Mouse (Mus musculus): ENCODE data around the gene Large2. TPM values are rescaled to one million over a fixed set of nuclear protein-coding genes. Genes with fewer than 3 reads are reported as not detected.

Large2 gene
- total and polyA plus RNA-seq, 2 experiments from 2014 or later, result 1.4 to 1.6 TPM

DNA sequence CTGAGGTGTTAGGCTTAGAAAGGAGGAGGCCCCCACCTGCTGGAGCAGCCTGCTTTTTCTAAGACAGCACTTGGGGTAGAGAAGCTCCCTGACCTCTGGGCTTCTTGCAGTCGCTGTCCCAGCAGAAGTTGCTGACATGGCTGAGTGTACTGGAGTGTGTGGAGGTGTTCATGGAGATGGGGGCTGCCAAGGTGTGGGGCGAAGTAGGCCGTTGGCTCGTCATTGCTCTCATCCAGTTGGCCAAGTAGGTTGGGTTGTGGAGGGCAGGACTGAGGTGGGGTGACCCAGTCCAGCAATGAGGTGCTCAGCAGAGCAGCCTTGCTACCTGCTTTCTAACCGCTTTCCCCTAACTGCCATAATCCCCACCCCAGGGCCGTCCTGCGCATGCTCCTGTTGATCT is 2.7 kb upstream of the Large2 start:
- ATAC-seq (ENCODE audit: low FRiP score) (no peak), DNase-seq (ENCODE audit: low spot score) (no peak)
- H3K4me1 ChIP-seq (ENCODE audit: insufficient read depth, low read length), result peaks cover 14% of the 10 kb centered on the region; the same call in 1 of the 2 replicates
- peaks cover 35% of the 10 kb centered on the region for H3K36me3 ChIP-seq (ENCODE audit: insufficient read depth, low read length)
- H3K9me3 ChIP-seq (ENCODE audit: low read length), result no peaks in the 10 kb centered on the region
- no peak for TF ChIP-seq CTCF (IDR thresholded peaks at IDR 0.05)
- no peaks in the 10 kb centered on the region for H3K27me3 ChIP-seq (ENCODE audit: insufficient read depth, low read length)
- H3K4me3 ChIP-seq (ENCODE audit: low read depth, low read length), result no peak overlapping the region
- H3K27ac ChIP-seq (ENCODE audit: low read depth, low read length), result no peak overlapping the region
- H3K9ac ChIP-seq (replicated peaks; ENCODE audit: low read length, poor library complexity, severe bottlenecking), result no peak overlapping the region
- WGBS, result 93% methylated on average over 7 of the region's 7 CpGs
- H3K4me2 ChIP-seq (ENCODE audit: low read depth, low read length, poor library complexity, severe bottlenecking), result no peak overlapping the region

DNA sequence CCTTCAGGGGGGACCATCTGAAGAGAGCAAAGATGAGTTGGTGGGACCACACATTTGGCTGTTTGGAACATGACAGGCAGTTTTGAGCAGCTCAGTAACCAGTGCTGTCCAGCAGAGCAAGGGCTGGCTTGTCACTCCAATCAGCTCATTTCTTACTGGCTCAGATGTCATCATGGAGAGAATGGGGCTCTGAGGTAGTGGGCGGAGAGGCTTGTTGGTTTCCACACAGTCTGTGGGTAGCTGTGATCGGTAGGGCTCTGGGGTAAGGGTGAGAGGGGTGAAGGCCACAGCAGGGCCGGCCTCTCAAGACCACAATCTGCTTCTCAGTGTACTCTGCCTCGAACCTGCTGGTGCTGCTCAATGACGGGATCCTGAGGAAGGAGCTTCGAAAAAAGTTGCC is 1.6 kb upstream of the Large2 start:
- peaks cover 23% of the 10 kb centered on the region for H3K4me1 ChIP-seq (ENCODE audit: insufficient read depth, low read length)
- DNase-seq (ENCODE audit: low spot score), result no peak
- WGBS, result 87% methylated on average over 6 of the region's 6 CpGs
- no peaks in the 10 kb centered on the region for H3K9me3 ChIP-seq (ENCODE audit: low read length)
- no peak for ATAC-seq (ENCODE audit: low FRiP score)
- H3K36me3 ChIP-seq (ENCODE audit: insufficient read depth, low read length), result peaks cover 25% of the 10 kb centered on the region
- TF ChIP-seq CTCF (IDR thresholded peaks at IDR 0.05), result no peak
- H3K9ac ChIP-seq (replicated peaks; ENCODE audit: low read length, poor library complexity, severe bottlenecking), result no peak overlapping the region; the same call in 1 of the 2 replicates
- peak overlapping the region; percentile 60; the same call in 1 of the 2 replicates for H3K4me3 ChIP-seq (ENCODE audit: low read depth, low read length)
- H3K27ac ChIP-seq (ENCODE audit: low read depth, low read length), result no peak overlapping the region
- H3K27me3 ChIP-seq (ENCODE audit: insufficient read depth, low read length), result no peaks in the 10 kb centered on the region
- H3K4me2 ChIP-seq (ENCODE audit: low read depth, low read length, poor library complexity, severe bottlenecking), result peak overlapping the region; percentile 90

DNA sequence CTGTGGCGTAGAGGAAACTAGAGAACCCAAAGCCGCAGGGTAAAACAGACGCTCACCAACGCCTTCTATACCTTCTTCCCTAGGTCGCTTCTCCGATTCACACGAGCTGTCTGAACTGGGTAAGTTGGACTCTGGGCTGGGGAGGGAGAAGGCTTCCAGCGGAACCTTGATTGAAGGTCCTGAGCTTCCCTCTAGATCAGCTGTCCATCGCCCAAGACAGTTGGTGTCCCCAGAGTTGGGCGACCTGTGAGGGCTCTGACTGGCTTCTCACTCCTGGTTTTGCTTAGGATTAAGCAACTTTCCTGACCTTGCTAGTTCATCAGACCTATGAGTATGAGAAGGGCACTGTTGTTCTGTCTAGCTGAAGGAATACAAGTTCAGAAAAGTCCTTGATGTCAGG is 1.1 kb upstream of the Large2 start:
- Histone ChIP-seq H3K27ac (ENCODE audit: low read depth, low read length) (peak overlapping the region; percentile 74; the same call in 1 of the 2 replicates), H3K4me3 (ENCODE audit: low read depth, low read length) (peak overlapping the region; percentile 60), H3K36me3 (ENCODE audit: insufficient read depth, low read length) (peaks cover 21% of the 10 kb centered on the region), H3K27me3 (ENCODE audit: insufficient read depth, low read length) (no peaks in the 10 kb centered on the region), H3K4me2 (ENCODE audit: low read depth, low read length, poor library complexity, severe bottlenecking) (peak overlapping the region; percentile 90), H3K9ac (replicated peaks; ENCODE audit: low read length, poor library complexity, severe bottlenecking) (peak overlapping the region; percentile 60), H3K4me1 (ENCODE audit: insufficient read depth, low read length) (peaks cover 28% of the 10 kb centered on the region), H3K9me3 (ENCODE audit: low read length) (no peaks in the 10 kb centered on the region)
- 14% methylated on average over 10 of the region's 10 CpGs for WGBS
- no peak for TF ChIP-seq CTCF (IDR thresholded peaks at IDR 0.05)
- DNase-seq (ENCODE audit: low spot score), result no peak
- ATAC-seq (ENCODE audit: low FRiP score), result no peak

DNA sequence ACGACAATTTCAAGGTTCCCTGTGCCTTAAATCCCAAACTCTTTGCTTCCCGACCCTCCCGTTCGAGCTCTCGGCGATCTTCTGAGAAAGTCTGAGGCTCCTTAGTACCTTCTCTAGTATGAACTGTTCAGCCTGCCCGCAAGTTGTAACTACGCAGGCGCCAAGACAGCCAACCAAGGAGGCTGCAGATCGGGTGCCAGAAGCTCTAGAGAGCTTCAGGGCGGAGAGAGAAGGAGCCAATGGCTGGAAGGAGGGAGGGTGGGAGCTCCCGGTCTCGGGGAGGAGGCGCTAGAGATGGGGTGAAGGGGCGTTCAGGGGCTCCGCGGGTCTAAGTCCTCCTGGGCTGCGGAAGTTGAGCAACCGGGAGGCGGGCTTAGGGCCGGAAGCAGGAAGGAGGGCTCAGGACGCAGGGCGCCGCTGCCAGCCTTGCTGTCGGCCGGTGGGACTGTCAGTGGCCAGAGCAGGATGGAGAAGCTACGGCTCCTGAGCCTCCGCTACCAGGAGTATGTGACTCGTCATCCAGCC is 492 bp upstream of the Large2 start:
- Histone ChIP-seq H3K4me3 (ENCODE audit: low read depth, low read length) (peak overlapping the region; percentile 60), H3K9me3 (ENCODE audit: low read length) (no peaks in the 10 kb centered on the region), H3K36me3 (ENCODE audit: insufficient read depth, low read length) (peaks cover 21% of the 10 kb centered on the region), H3K27ac (ENCODE audit: low read depth, low read length) (peak overlapping the region; percentile 74), H3K4me1 (ENCODE audit: insufficient read depth, low read length) (peaks cover 28% of the 10 kb centered on the region), H3K27me3 (ENCODE audit: insufficient read depth, low read length) (peaks cover 1% of the 10 kb centered on the region; the same call in 1 of the 2 replicates), H3K9ac (replicated peaks; ENCODE audit: low read length, poor library complexity, severe bottlenecking) (peak overlapping the region; percentile 60), H3K4me2 (ENCODE audit: low read depth, low read length, poor library complexity, severe bottlenecking) (peak overlapping the region; percentile 90)
- peak; percentile 99 for DNase-seq (ENCODE audit: low spot score)
- WGBS, result 2% methylated on average over 29 of the region's 29 CpGs
- ATAC-seq (ENCODE audit: low FRiP score), result peak; percentile 94
- TF ChIP-seq CTCF (IDR thresholded peaks at IDR 0.05), result peak; percentile 31; the same call in 1 of the 2 replicates

DNA sequence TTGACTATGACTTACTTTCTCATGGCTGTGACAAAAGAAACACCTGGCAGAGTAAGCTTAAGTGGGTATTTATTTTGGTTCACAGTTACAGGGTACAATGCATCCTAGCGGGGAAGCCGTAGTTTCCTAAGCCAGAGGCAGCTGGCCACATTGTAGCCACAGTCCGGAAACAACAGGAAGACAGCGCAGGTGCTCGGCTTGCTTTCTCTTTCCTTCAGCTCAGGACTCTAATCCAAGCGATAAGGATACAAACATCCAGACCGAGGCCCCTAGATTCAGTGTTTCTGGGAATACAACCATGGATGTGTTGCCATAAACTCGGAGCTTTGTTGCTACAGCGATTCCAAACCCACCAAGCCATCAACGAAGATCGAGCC is 1.2 kb downstream of the Large2 start:
- no peak overlapping the region for H3K4me2 ChIP-seq (ENCODE audit: low read depth, low read length, poor library complexity, severe bottlenecking)
- DNase-seq (ENCODE audit: low spot score) (no peak), ATAC-seq (ENCODE audit: low FRiP score) (no peak)
- H3K9me3 ChIP-seq (ENCODE audit: low read length), result no peaks in the 10 kb centered on the region
- WGBS, result 61% methylated on average over 11 of the region's 11 CpGs
- H3K27me3 ChIP-seq (ENCODE audit: insufficient read depth, low read length), result peaks cover 13% of the 10 kb centered on the region; the same call in 1 of the 2 replicates
- no peak overlapping the region for H3K9ac ChIP-seq (replicated peaks; ENCODE audit: low read length, poor library complexity, severe bottlenecking)
- no peak overlapping the region for H3K4me3 ChIP-seq (ENCODE audit: low read depth, low read length)
- H3K4me1 ChIP-seq (ENCODE audit: insufficient read depth, low read length), result peaks cover 28% of the 10 kb centered on the region
- H3K36me3 ChIP-seq (ENCODE audit: insufficient read depth, low read length), result peaks cover 5% of the 10 kb centered on the region
- no peak overlapping the region for H3K27ac ChIP-seq (ENCODE audit: low read depth, low read length)
- TF ChIP-seq CTCF (IDR thresholded peaks at IDR 0.05), result no peak

DNA sequence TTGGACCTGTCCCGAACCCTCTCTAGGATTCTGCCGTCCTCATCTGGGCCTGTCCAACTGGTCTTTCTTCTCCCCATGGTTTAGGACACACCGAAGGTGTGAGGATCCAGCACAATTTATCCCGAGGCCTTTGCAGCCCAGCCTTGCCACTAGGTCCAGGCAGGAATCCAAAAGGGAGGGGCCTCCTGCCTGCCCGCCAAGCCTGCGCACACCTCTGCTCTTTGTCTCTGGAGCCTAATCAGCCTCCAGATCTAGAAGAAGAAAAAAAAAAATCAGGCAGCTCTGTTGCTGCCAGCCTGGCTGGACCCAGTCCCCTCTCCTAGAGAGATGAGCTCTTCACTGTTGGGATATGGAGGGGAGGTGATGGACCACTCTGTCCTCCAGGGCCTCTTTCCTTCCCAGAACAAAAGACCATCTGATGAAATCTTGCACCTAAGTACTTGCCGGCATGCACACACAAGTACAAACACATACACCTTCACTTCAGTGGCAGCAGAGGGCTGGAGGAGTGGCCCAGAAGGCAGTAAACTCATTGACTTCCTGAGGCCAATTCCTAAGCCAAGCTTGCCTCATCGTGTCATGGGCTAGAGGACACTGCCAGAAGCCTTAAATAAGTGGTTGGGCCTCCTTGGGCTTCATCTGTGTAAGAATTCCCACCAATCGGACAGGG is 1.8 kb downstream of the Large2 start:
- Histone ChIP-seq H3K9ac (replicated peaks; ENCODE audit: low read length, poor library complexity, severe bottlenecking) (no peak overlapping the region), H3K9me3 (ENCODE audit: low read length) (no peaks in the 10 kb centered on the region), H3K27ac (ENCODE audit: low read depth, low read length) (no peak overlapping the region), H3K27me3 (ENCODE audit: insufficient read depth, low read length) (peaks cover 13% of the 10 kb centered on the region; the same call in 1 of the 2 replicates), H3K4me2 (ENCODE audit: low read depth, low read length, poor library complexity, severe bottlenecking) (no peak overlapping the region), H3K4me1 (ENCODE audit: insufficient read depth, low read length) (peaks cover 28% of the 10 kb centered on the region), H3K4me3 (ENCODE audit: low read depth, low read length) (no peak overlapping the region), H3K36me3 (ENCODE audit: insufficient read depth, low read length) (0 out of 2 replicates have a peak, but pooled peaks cover under 1% of the 10 kb centered on the region)
- ATAC-seq (ENCODE audit: low FRiP score) (no peak), DNase-seq (ENCODE audit: low spot score) (no peak)
- TF ChIP-seq CTCF (IDR thresholded peaks at IDR 0.05), result no peak
- WGBS, result 26% methylated on average over 9 of the region's 9 CpGs
